Mouse (Mus musculus) myocyte (in vitro differentiated cells): ENCODE measurements around the gene Wfdc6a. TPM values are rescaled to one million over a fixed set of nuclear protein-coding genes. Genes with fewer than 3 reads are reported as not detected.

Experiments
- H3K27me3 ChIP-seq: one replicate; pipeline ENCODE4 v1.6.1; 2011; ENCODE audit not compliant: control insufficient read depth, insufficient read depth, insufficient read length
- H3K36me3 ChIP-seq: one replicate; pipeline ENCODE4 v1.6.1; 2011; ENCODE audit not compliant: control insufficient read depth, insufficient read depth
- H3K4me2 ChIP-seq: one replicate; pipeline ENCODE4 v1.6.1; 2011; ENCODE audit warnings: low read depth, control low read depth
- H3K4me3 ChIP-seq: one replicate; pipeline ENCODE4 v1.5.1; 2011; ENCODE audit warnings: mild to moderate bottlenecking, control low read depth, moderate library complexity
- H3K79me2 ChIP-seq: one replicate; pipeline ENCODE4 v1.6.1; 2011; ENCODE audit not compliant: control insufficient read depth, insufficient read depth
- H3ac ChIP-seq: one replicate; pipeline ENCODE4 v1.6.1; 2011; ENCODE audit not compliant: control insufficient read depth, insufficient read length
- CEBPB ChIP-seq: IDR thresholded peaks from 2 replicates; pipeline ENCODE4 v1.6.1; 2011; ENCODE audit warnings: mild to moderate bottlenecking, moderate library complexity; ENCODE audit not compliant: poor library complexity, insufficient read depth, severe bottlenecking
- E2F4 ChIP-seq: IDR thresholded peaks from one replicate; pipeline ENCODE4 v1.6.1; 2011; ENCODE audit warnings: mild to moderate bottlenecking, control low read depth, moderate library complexity; ENCODE audit not compliant: insufficient read depth
- MAX ChIP-seq: IDR thresholded peaks from one replicate; pipeline ENCODE4 v1.6.1; 2011; ENCODE audit warnings: low read depth, mild to moderate bottlenecking, control low read depth
- MYOD1 ChIP-seq, 3 experiments: IDR thresholded peaks; one replicate each; pipeline ENCODE4 v1.6.1; 2011; ENCODE audit warnings: control low read depth in 2 of 3, low read depth in 2 of 3, mild to moderate bottlenecking in 2 of 3, moderate library complexity in 1 of 3; ENCODE audit not compliant: insufficient read length in 2 of 3, control insufficient read depth in 1 of 3
- MYOG ChIP-seq, 3 experiments: IDR thresholded peaks; one replicate each; pipeline ENCODE4 v1.6.1; 2011; ENCODE audit warnings: control low read depth in 2 of 3, low read depth in 2 of 3, mild to moderate bottlenecking in 2 of 3; ENCODE audit not compliant: insufficient read length in 2 of 3, control insufficient read depth in 1 of 3, insufficient read depth in 1 of 3
- POLR2A ChIP-seq: IDR thresholded peaks from one replicate; pipeline ENCODE4 v1.6.1; 2011; ENCODE audit warnings: low read depth, mild to moderate bottlenecking, control low read depth, moderate library complexity; ENCODE audit not compliant: insufficient read length
- POLR2AphosphoS2 ChIP-seq: IDR thresholded peaks from one replicate; pipeline ENCODE4 v1.6.1; 2011; ENCODE audit warnings: low read depth, control low read depth; ENCODE audit not compliant: insufficient read length
- REST ChIP-seq: IDR thresholded peaks from one replicate; pipeline ENCODE4 v1.6.1; 2011; ENCODE audit warnings: mild to moderate bottlenecking, control low read depth, moderate library complexity; ENCODE audit not compliant: insufficient read depth, insufficient read length
- SRF ChIP-seq: IDR thresholded peaks from one replicate; pipeline ENCODE4 v1.6.1; 2011; ENCODE audit warnings: low read depth; ENCODE audit not compliant: control insufficient read depth, insufficient read length
- TCF12 ChIP-seq: IDR thresholded peaks from one replicate; pipeline ENCODE4 v1.6.1; 2011; ENCODE audit warnings: mild to moderate bottlenecking, control low read depth; ENCODE audit not compliant: poor library complexity, insufficient read depth, severe bottlenecking
- TCF3 ChIP-seq: IDR thresholded peaks from one replicate; pipeline ENCODE4 v1.6.1; 2011; ENCODE audit warnings: low read depth, control low read depth; ENCODE audit not compliant: insufficient read length
- USF1 ChIP-seq: IDR thresholded peaks from one replicate; pipeline ENCODE4 v1.6.1; 2011; ENCODE audit warnings: low read depth, mild to moderate bottlenecking, control low read depth, moderate library complexity
- polyA plus RNA-seq: library from polyadenylated mRNA; unstranded; fragments of >200 nt; fragmentation: generic; extraction: Trizol; gene quantifications from one replicate; pipeline ENCODE4 v1.2.1, GENCODE M21; 2012; ENCODE audit warnings: missing spikeins

Gene Wfdc6a
- polyA plus RNA-seq, 1 experiment: not detected

DNA sequence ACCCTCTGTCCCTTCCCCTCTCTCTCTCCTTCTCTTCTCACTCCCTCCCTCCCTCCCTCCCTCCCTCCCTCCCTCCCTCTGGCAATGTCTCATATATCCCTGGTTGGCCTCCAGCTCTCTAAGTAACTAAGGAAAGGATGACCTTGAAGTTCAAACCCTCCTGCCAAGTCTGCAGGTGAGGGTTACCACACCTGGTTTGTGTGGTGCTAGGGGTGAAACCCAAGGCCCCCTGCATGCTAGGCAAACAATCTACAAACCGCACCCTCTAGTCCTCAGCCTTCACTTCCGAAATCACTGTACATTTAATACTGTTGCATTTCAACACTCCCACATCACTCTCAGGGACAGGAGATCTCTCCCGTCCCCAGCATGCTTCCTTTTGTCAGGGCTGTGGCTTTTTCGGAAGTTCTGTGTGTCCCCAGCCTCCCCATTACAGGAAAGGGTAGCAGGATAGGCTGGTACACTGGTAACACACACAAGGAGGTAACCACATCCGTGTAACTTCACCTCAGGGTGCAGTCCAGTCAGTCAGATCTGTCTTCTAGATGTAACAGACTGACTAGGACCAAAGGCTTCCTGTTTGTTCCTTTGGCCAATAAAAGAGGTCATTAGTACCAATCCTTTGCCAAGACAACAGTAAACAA lies 40.7 kb downstream of the Wfdc6a start:
- H3K79me2 ChIP-seq: no peaks in the 10 kb centered on the region
- no peak overlapping the region for H3K4me2 ChIP-seq
- H3ac ChIP-seq: no peak overlapping the region
- no peak for TF ChIP-seq MYOG (IDR thresholded peaks at IDR 0.05; ENCODE audit: control insufficient read depth in 1 of 3, insufficient read depth in 1 of 3, insufficient read length in 2 of 3, low read depth in 2 of 3)
- no peak for TF ChIP-seq CEBPB
- no peak for TF ChIP-seq USF1
- TF ChIP-seq TCF12: no peak
- no peak for TF ChIP-seq SRF
- no peak for TF ChIP-seq MAX
- TF ChIP-seq E2F4: no peak
- TF ChIP-seq MYOD1 (IDR thresholded peaks at IDR 0.05; ENCODE audit: control insufficient read depth in 1 of 3, insufficient read length in 2 of 3, low read depth in 2 of 3): no peak
- TF ChIP-seq POLR2A: no peak
- TF ChIP-seq REST: no peak
- peaks cover 32% of the 10 kb centered on the region for H3K27me3 ChIP-seq
- H3K36me3 ChIP-seq: no peaks in the 10 kb centered on the region
- no peak overlapping the region for H3K4me3 ChIP-seq

GRCm38 (mm10) chr2:164543745-164544144 lies 41.5 kb downstream of the Wfdc6a start:
- Histone ChIP-seq H3ac (no peak overlapping the region), H3K4me3 (no peak overlapping the region), H3K36me3 (no peaks in the 10 kb centered on the region), H3K27me3 (peaks cover 30% of the 10 kb centered on the region), H3K79me2 (no peaks in the 10 kb centered on the region), H3K4me2 (no peak overlapping the region)
- TF ChIP-seq CEBPB (no peak), TCF12 (no peak), E2F4 (no peak), TCF3 (no peak), USF1 (no peak), MYOG (IDR thresholded peaks at IDR 0.05; ENCODE audit: control insufficient read depth in 1 of 3, insufficient read depth in 1 of 3, insufficient read length in 2 of 3, low read depth in 2 of 3) (no peak), REST (no peak), POLR2A (no peak), SRF (no peak), POLR2AphosphoS2 (no peak), MYOD1 (IDR thresholded peaks at IDR 0.05; ENCODE audit: control insufficient read depth in 1 of 3, insufficient read length in 2 of 3, low read depth in 2 of 3) (no peak), MAX (no peak)

GRCm38 (mm10) chr2:164542598-164542997 lies 42.6 kb downstream of the Wfdc6a start:
- no peak overlapping the region for H3K4me3 ChIP-seq
- no peaks in the 10 kb centered on the region for H3K79me2 ChIP-seq
- no peak overlapping the region for H3K4me2 ChIP-seq
- H3K36me3 ChIP-seq: no peaks in the 10 kb centered on the region
- TF ChIP-seq POLR2A (no peak), POLR2AphosphoS2 (no peak), SRF (no peak), MYOD1 (IDR thresholded peaks at IDR 0.05; ENCODE audit: control insufficient read depth in 1 of 3, insufficient read length in 2 of 3, low read depth in 2 of 3) (no peak), CEBPB (no peak), E2F4 (no peak), MAX (no peak), MYOG (IDR thresholded peaks at IDR 0.05; ENCODE audit: control insufficient read depth in 1 of 3, insufficient read depth in 1 of 3, insufficient read length in 2 of 3, low read depth in 2 of 3) (no peak), TCF3 (no peak), USF1 (no peak), REST (no peak)
- peaks cover 36% of the 10 kb centered on the region for H3K27me3 ChIP-seq
- H3ac ChIP-seq: no peak overlapping the region

GRCm38 (mm10) chr2:164542132-164542531 lies 43.1 kb downstream of the Wfdc6a start:
- no peaks in the 10 kb centered on the region for H3K79me2 ChIP-seq
- no peaks in the 10 kb centered on the region for H3K36me3 ChIP-seq
- no peak overlapping the region for H3K4me3 ChIP-seq
- peaks cover 40% of the 10 kb centered on the region for H3K27me3 ChIP-seq
- TF ChIP-seq POLR2AphosphoS2: no peak
- no peak for TF ChIP-seq USF1
- TF ChIP-seq MYOD1 (IDR thresholded peaks at IDR 0.05; ENCODE audit: control insufficient read depth in 1 of 3, insufficient read length in 2 of 3, low read depth in 2 of 3): no peak
- no peak for TF ChIP-seq E2F4
- no peak for TF ChIP-seq REST
- no peak for TF ChIP-seq SRF
- TF ChIP-seq MYOG (IDR thresholded peaks at IDR 0.05; ENCODE audit: control insufficient read depth in 1 of 3, insufficient read depth in 1 of 3, insufficient read length in 2 of 3, low read depth in 2 of 3): no peak
- TF ChIP-seq CEBPB: no peak
- TF ChIP-seq TCF12: no peak
- no peak for TF ChIP-seq TCF3
- H3ac ChIP-seq: no peak overlapping the region
- H3K4me2 ChIP-seq: no peak overlapping the region
